Mouse (Mus musculus): ENCODE data around the gene Pogk.

- TF ChIP-seq CTCF (IDR thresholded peaks at IDR 0.05; ENCODE audit: low read depth), result no peak
- no peak for TF ChIP-seq EP300 (IDR thresholded peaks at IDR 0.05; ENCODE audit: low read depth)
These were observed 60.3 kb downstream of the Pogk start for GRCm38 (mm10) chr1:166349341-166349740.
